Mouse (Mus musculus) kidney, adult 2 months (tissue): ENCODE results near the gene Imp3. TPM values are rescaled to one million over a fixed set of nuclear protein-coding genes. Genes with fewer than 3 reads are reported as not detected.

Source experiments
- DNase-seq: peaks from one replicate; pipeline ENCODE4 v3.0.0; 2021
- H3K27ac ChIP-seq: fragments of 200-500 bp; 2 replicates; pipeline ENCODE4 v1.5.1; 2012; ENCODE audit warnings: low read depth, low read length, control low read depth, inconsistent platforms; ENCODE audit not compliant: insufficient read depth
- H3K27me3 ChIP-seq: fragments of 200-500 bp; replicated peaks from 2 replicates; pipeline ENCODE4 v1.6.1; 2012; ENCODE audit warnings: mild to moderate bottlenecking, moderate library complexity, low read length, inconsistent platforms; ENCODE audit not compliant: control insufficient read depth, insufficient read depth
- H3K36me3 ChIP-seq: fragments of 200-500 bp; 2 replicates; pipeline ENCODE4 v1.6.1; 2012; ENCODE audit warnings: mild to moderate bottlenecking, moderate library complexity, low read length, inconsistent platforms; ENCODE audit not compliant: control insufficient read depth, insufficient read depth
- H3K4me1 ChIP-seq: fragments of 200-500 bp; 2 replicates; pipeline ENCODE4 v1.6.1; 2011; ENCODE audit warnings: low read length; ENCODE audit not compliant: control insufficient read depth, insufficient read depth
- H3K4me3 ChIP-seq: fragments of 200-500 bp; 2 replicates; pipeline ENCODE4 v1.5.1; 2011; ENCODE audit warnings: mild to moderate bottlenecking, low read depth, low read length, control low read depth; ENCODE audit not compliant: insufficient read depth
- CTCF ChIP-seq: fragments of 200-500 bp; conservative IDR thresholded peaks from 2 replicates; pipeline ENCODE4 v1.5.1; 2011; ENCODE audit warnings: low read depth, mild to moderate bottlenecking, control low read depth, low read length, moderate library complexity, mixed read lengths; ENCODE audit not compliant: insufficient read depth, insufficient read length
- POLR2A ChIP-seq: fragments of 200-500 bp; IDR thresholded peaks from one replicate; pipeline ENCODE4 v1.6.1; 2011; ENCODE audit warnings: low read depth, low read length, control low read depth
- WGBS: fragments of 180-500 bp; shearing (Covaris S2); methylation state at CpG from one replicate; pipeline ENCODE4 v1.1.7; 2018; 5-methylcytosine and 5-hydroxymethylcytosine counted together
- polyA plus RNA-seq: library from polyadenylated mRNA; depleted of rRNA; stranded (reverse); fragments of >200 nt; gene quantifications from 2 replicates; pipeline ENCODE4 v1.2.3, GENCODE M21; 2012; rRNA removed

Gene Imp3
- 151 and 189 TPM in 2 replicates for polyA plus RNA-seq

- H3K27ac ChIP-seq = peak within 1 kb of the TSS; percentile 79
- no peak for TF ChIP-seq CTCF
- TF ChIP-seq POLR2A = peak; percentile 30
- under 1% methylated on average over 73 of the region's 73 CpGs for WGBS
- H3K4me3 ChIP-seq = peak within 1 kb of the TSS; percentile 69
- peaks cover 3% of the 10 kb centered on the region for H3K4me1 ChIP-seq
- H3K27me3 ChIP-seq = no peaks in the 10 kb centered on the region
- H3K36me3 ChIP-seq = no peaks in the 10 kb centered on the region
- DNase-seq = peak; percentile 98
Observed at GRCm38 (mm10) chr9:56937223-56938160, at the start of gene Imp3. Gene Imp3, plus strand, starts transcription at chr9:56937475.

- no peak overlapping the region for H3K4me3 ChIP-seq
- no peaks in the 10 kb centered on the region for H3K36me3 ChIP-seq
- H3K27ac ChIP-seq = no peak overlapping the region
- TF ChIP-seq CTCF (no peak), POLR2A (no peak)
- no peaks in the 10 kb centered on the region for H3K4me1 ChIP-seq
- WGBS = 88% methylated on average over 16 of the region's 16 CpGs
- H3K27me3 ChIP-seq = no peaks in the 10 kb centered on the region
- no peak for DNase-seq
Observed at GRCm38 (mm10) chr9:56887581-56887980, 49.7 kb upstream of the Imp3 start.

DNA sequence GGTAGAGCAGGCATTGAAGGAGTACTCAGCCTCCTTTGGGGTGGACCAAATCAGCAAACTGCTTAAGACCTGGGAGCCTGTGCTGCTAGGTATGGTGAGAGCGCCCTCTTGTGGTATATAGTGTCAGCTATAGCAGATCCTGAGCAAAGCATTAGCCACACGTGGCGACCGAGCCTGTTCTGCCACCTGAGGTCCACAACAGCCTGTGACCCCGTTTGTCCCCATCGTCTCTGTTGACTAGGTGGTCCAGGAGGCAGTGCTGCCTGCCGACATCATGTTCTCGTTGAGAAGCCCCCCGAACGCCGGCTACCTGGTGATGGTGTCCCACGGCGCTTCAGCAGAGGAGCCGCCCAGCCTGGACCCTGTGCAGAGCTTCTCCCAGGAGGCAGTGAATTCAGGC is 47.5 kb upstream of the Imp3 start:
- H3K4me1 ChIP-seq = no peaks in the 10 kb centered on the region
- H3K27me3 ChIP-seq = no peaks in the 10 kb centered on the region
- DNase-seq = peak; percentile 85
- no peak overlapping the region for H3K4me3 ChIP-seq
- no peaks in the 10 kb centered on the region for H3K36me3 ChIP-seq
- no peak overlapping the region for H3K27ac ChIP-seq
- 26% methylated on average over 14 of the region's 14 CpGs for WGBS
- TF ChIP-seq CTCF = peak; percentile 94
- TF ChIP-seq POLR2A = no peak

DNA sequence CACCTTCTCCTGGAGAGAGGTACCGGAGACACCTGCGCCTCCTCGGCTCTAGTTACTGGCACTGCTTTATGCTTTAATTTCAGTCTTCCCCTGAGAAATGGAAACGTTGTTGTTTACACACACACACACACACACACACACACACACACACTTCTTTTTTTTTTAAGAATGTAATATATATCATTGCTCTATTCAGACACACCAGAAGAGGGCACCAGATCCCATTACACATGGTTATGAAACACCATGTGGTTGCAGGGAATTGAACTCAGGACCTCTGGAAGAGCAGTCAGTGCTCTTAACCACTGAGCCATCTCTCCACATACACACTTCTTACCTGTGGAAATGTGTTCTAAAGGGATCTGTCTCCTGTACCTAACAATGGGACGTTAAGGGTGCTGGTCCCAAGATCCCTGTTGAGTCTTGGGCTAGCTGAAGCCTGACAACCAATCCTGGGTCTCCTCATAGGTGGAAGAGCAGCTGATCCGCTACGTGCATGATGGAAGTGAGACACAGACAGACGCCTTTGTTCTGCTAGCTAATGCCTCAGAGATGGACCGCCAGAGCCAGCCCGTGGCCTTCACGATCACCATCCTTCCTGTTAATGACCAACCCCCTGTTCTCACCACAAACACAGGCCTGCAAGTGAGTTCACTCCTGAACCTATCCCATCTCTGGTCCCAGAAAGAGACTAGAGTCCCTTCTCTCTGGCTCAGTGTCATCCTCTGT is 46.6 kb upstream of the Imp3 start:
- Histone ChIP-seq H3K4me1 (no peaks in the 10 kb centered on the region), H3K27me3 (no peaks in the 10 kb centered on the region), H3K27ac (no peak overlapping the region), H3K36me3 (no peaks in the 10 kb centered on the region), H3K4me3 (no peak overlapping the region)
- 70% methylated on average over 11 of the region's 11 CpGs for WGBS
- TF ChIP-seq POLR2A (no peak), CTCF (no peak)
- no peak for DNase-seq

DNA sequence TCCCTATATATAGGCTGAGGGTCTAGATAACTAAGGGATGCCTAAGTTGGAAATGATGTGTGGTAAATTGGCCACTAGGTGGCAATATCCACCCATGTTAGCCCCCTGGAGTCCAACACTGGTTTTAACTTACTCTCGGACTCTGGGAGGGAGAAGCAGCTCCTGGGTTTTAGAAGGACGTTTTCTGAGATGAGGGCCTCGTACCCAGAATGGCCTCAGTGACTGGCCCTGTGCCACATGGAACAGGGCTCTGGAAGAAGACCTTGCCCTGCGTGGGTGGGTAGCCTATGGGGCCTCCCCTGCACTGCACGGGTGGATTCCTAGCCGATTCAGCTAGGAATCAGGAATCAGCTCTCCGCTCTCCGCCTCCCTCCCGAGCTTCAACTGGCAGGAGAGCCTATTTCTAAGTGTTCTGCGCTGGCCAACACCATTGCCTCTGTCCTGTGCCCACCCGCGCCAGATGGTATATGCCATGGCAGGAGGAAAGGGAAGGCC is 45.7 kb upstream of the Imp3 start:
- Histone ChIP-seq H3K4me1 (no peaks in the 10 kb centered on the region), H3K27ac (no peak overlapping the region), H3K27me3 (no peaks in the 10 kb centered on the region), H3K36me3 (no peaks in the 10 kb centered on the region), H3K4me3 (no peak overlapping the region)
- TF ChIP-seq CTCF (peak; percentile 66), POLR2A (no peak)
- WGBS = 40% methylated on average over 12 of the region's 12 CpGs
- peak; percentile 78 for DNase-seq

- WGBS = 91% methylated on average over 10 of the region's 10 CpGs
Observed at GRCm38 (mm10) chr9:56892111-56892510, 45.2 kb upstream of the Imp3 start.

DNA sequence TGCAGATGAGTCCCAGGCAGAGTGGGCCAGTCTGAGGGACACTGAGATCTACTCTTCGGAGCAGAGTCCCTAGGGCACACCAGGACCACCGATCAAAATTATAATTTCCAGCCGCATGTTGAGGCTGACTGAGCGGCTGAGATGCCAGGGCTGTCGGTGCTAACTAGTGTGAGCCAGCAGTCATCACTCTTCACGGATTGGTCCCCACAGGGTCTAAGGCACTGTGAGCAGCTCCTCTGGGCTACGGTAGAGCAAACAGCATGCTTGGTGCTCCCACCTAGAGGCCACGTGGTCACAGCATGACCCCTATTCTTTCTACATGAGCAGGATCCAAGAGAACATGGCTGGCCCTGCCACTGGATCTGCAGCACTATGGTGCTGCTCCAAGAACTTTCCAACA is 44.0 kb upstream of the Imp3 start:
- WGBS = 82% methylated on average over 8 of the region's 8 CpGs

More at GRCm38 (mm10) chr9:56892111-56892510, 45.2 kb upstream of the Imp3 start:
- Histone ChIP-seq H3K36me3 (no peaks in the 10 kb centered on the region), H3K4me3 (no peak overlapping the region), H3K27ac (no peak overlapping the region), H3K4me1 (no peaks in the 10 kb centered on the region), H3K27me3 (no peaks in the 10 kb centered on the region)
- no peak for TF ChIP-seq POLR2A
- no peak for TF ChIP-seq CTCF
- no peak for DNase-seq

More for the DNA sequence above, 44.0 kb upstream of the Imp3 start:
- H3K36me3 ChIP-seq = no peaks in the 10 kb centered on the region
- no peak overlapping the region for H3K4me3 ChIP-seq
- DNase-seq = no peak
- no peak overlapping the region for H3K27ac ChIP-seq
- H3K27me3 ChIP-seq = no peaks in the 10 kb centered on the region
- TF ChIP-seq POLR2A (no peak), CTCF (no peak)
- H3K4me1 ChIP-seq = no peaks in the 10 kb centered on the region
